Mouse (Mus musculus): ENCODE measurements around the gene Zc3h15. TPM values are rescaled to one million over a fixed set of nuclear protein-coding genes. Genes with fewer than 3 reads are reported as not detected.
A peak's percentile ranks its signal among the peaks of the same experiment; 100 is the strongest.

Gene Zc3h15
- polyA plus RNA-seq (2015; fragmentation: Nextera tagmentation; extraction: Ambion mirVana), result 153 and 175 TPM in 2 replicates

- peak within 1 kb of the TSS; percentile 84 for H3K4me3 ChIP-seq
- no peaks in the 10 kb centered on the region for H3K27me3 ChIP-seq (replicated peaks)
- peak; percentile 100 for ATAC-seq (replicated peaks)
- peak within 1 kb of the TSS; percentile 88 for H3K27ac ChIP-seq
- H3K36me3 ChIP-seq (replicated peaks), result no peaks in the 10 kb centered on the region
- peaks cover 34% of the 10 kb centered on the region for H3K4me1 ChIP-seq
- peak within 1 kb of the TSS; percentile 93 for H3K9ac ChIP-seq
- H3K9me3 ChIP-seq, result no peaks in the 10 kb centered on the region
- H3K4me2 ChIP-seq, result peak within 1 kb of the TSS; percentile 68
- under 1% methylated on average over 87 of the region's 100 CpGs for WGBS
Observed at GRCm38 (mm10) chr2:83644276-83645252, at the start of gene Zc3h15. Gene Zc3h15, plus strand, starts transcription at chr2:83644435.

DNA sequence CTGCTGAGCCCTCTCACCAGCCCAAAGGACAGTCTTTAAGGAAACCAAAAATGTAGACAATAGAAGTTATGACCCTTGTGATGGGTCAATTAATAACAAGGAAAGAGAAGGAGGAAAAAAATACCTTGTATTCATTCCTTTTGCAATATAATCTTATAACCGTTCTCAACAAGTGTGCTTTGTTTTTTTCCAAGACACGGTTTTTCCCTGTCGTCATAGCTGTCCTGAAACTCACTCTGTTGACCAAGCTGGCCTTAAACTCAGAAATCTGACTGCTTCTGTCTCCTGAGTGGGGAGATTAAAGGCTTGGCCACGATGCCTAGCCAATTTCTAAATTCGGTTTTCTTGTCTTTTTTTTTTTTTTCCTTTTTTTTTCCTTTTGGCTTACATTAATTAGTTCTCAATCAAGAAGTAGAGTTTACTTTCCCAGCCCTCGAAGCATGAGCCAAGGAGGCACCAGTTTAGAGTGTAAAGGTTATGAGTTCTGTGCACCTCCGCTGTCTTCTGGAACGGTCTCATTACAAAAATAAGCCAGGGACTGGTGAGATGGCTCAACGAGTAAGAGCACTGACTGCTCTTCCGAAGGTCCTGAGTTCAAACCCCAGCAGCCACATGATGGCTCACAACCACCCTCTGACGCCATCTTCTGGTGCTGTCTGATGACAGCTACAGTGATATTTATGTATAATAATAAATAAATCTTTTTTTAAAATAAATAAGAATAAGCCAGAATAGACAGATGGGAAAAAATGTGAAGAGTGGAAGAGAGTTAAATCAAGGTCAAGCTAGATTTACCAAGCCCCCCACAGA lies 23.5 kb upstream of the Zc3h15 start:
- Histone ChIP-seq H3K27ac (no peak overlapping the region), H3K4me2 (no peak overlapping the region), H3K4me3 (no peak overlapping the region), H3K9me3 (no peaks in the 10 kb centered on the region), H3K9ac (no peak overlapping the region), H3K4me1 (no peaks in the 10 kb centered on the region), H3K36me3 (replicated peaks) (no peaks in the 10 kb centered on the region), H3K27me3 (replicated peaks) (no peaks in the 10 kb centered on the region)
- 93% methylated on average over 11 of the region's 11 CpGs for WGBS
- ATAC-seq (replicated peaks), result no peak

DNA sequence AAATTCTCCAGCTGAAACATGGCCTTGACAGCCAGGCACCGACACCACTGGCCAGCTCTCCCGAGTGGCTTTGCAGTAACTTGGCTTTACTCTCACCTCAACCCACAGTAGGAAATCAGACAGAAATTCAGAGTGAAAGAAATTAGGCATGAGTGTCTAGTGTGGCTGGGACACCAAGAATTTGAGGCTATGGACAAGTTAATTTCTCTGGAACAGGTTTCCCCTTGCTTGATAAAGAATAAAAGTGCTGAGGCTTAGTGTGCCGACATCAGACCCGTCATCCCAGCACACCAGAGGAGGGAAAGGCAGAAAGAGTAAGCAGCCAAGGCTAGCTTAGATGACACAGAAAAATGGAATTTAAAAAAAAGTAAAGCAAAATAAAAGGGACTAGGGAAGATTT lies 22.7 kb upstream of the Zc3h15 start:
- Histone ChIP-seq H3K4me2 (no peak overlapping the region), H3K27me3 (replicated peaks) (no peaks in the 10 kb centered on the region), H3K9ac (no peak overlapping the region), H3K4me3 (no peak overlapping the region), H3K27ac (no peak overlapping the region), H3K36me3 (replicated peaks) (no peaks in the 10 kb centered on the region), H3K4me1 (no peaks in the 10 kb centered on the region), H3K9me3 (no peaks in the 10 kb centered on the region)
- WGBS, result 91% methylated on average over 4 of the region's 4 CpGs
- no peak for ATAC-seq (replicated peaks)

DNA sequence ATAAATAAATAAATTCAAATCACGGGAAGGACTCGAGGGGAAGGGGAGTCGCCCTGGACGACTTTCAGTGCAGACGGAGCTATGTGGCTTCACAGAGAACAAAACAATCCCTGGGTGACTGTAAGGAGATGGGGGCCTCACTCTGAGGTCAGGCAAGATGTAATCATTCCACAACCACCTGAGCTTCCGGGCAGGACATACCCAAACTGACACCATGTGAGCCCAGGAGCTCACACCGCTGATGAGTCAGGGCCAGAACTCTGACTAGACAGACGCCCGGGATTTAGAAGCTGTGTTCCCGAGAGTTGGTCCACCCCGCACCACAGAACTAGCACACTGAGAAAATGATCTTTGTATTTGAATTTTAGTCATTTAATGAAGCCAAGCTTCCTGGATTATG lies 21.4 kb upstream of the Zc3h15 start:
- no peak overlapping the region for H3K9ac ChIP-seq
- no peaks in the 10 kb centered on the region for H3K27me3 ChIP-seq (replicated peaks)
- H3K27ac ChIP-seq, result no peak overlapping the region
- H3K4me1 ChIP-seq, result no peaks in the 10 kb centered on the region
- no peaks in the 10 kb centered on the region for H3K36me3 ChIP-seq (replicated peaks)
- 45% methylated on average over 11 of the region's 11 CpGs for WGBS
- H3K4me3 ChIP-seq, result no peak overlapping the region
- no peaks in the 10 kb centered on the region for H3K9me3 ChIP-seq
- no peak overlapping the region for H3K4me2 ChIP-seq
- ATAC-seq (replicated peaks), result no peak

- H3K27ac ChIP-seq, result no peak overlapping the region
- no peak overlapping the region for H3K4me2 ChIP-seq
- WGBS, result 73% methylated on average over 4 of the region's 4 CpGs
- ATAC-seq (replicated peaks), result no peak
- H3K4me1 ChIP-seq, result 0 out of 2 replicates have a peak, but pooled peaks cover 2% of the 10 kb centered on the region
- no peaks in the 10 kb centered on the region for H3K9me3 ChIP-seq
- no peak overlapping the region for H3K9ac ChIP-seq
- H3K4me3 ChIP-seq, result no peak overlapping the region
- no peaks in the 10 kb centered on the region for H3K27me3 ChIP-seq (replicated peaks)
- H3K36me3 ChIP-seq (replicated peaks), result no peaks in the 10 kb centered on the region
Observed at GRCm38 (mm10) chr2:83624045-83624444, 20.2 kb upstream of the Zc3h15 start.

- Histone ChIP-seq H3K4me3 (no peak overlapping the region), H3K27me3 (replicated peaks) (no peaks in the 10 kb centered on the region), H3K27ac (no peak overlapping the region), H3K9me3 (no peaks in the 10 kb centered on the region), H3K4me2 (peak overlapping the region; percentile 25; the same call in 1 of the 2 replicates), H3K36me3 (replicated peaks) (no peaks in the 10 kb centered on the region), H3K9ac (no peak overlapping the region), H3K4me1 (0 out of 2 replicates have a peak, but pooled peaks cover 2% of the 10 kb centered on the region)
- WGBS, result 33% methylated on average over 10 of the region's 10 CpGs
- peak; percentile 71; the same call in 1 of the 2 replicates for ATAC-seq (replicated peaks)
Observed at GRCm38 (mm10) chr2:83625226-83626108, 18.8 kb upstream of the Zc3h15 start.

DNA sequence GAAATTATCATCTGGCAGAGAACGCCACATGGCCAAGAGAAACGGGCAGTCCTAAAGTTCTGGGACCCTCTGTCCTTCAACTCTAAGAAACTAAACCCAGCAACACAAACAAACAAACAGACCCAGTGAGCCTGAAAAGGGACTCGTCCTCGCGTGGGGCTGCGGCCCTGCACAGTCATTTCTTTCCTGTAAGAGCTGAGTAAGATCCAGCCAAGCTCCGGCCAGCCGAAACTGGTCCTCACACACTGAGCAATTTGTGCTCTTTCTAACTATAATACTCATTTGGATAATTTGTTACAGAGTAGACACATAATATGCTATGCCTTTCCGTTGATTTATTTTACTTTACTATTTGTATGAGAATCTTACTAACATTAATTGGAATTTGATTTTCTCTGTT lies 17.4 kb upstream of the Zc3h15 start:
- no peak for ATAC-seq (replicated peaks)
- Histone ChIP-seq H3K36me3 (replicated peaks) (no peaks in the 10 kb centered on the region), H3K4me1 (0 out of 2 replicates have a peak, but pooled peaks cover 2% of the 10 kb centered on the region), H3K4me3 (no peak overlapping the region), H3K4me2 (no peak overlapping the region), H3K9ac (no peak overlapping the region), H3K27ac (no peak overlapping the region), H3K27me3 (replicated peaks) (no peaks in the 10 kb centered on the region), H3K9me3 (no peaks in the 10 kb centered on the region)
- WGBS, result 85% methylated on average over 9 of the region's 9 CpGs

DNA sequence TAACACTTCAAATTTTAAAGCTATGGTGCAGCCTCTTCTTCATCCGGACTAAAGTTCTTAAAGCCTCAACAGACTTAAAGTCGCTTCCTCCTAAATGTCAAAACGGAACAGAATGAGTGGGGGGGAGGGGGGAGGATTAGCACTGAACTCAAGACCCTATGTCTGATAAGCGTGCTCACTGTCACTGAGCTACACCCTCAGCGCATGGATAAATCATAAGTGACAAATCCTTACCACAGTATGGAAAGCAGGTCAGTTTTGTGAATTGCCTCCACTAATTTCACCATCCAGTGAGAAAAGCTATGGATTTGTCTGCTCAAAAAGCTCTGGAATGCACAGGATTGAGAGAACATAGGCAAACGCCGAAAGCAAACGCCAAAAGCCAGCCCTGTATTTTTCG lies 16.7 kb upstream of the Zc3h15 start:
- Histone ChIP-seq H3K4me1 (0 out of 2 replicates have a peak, but pooled peaks cover 2% of the 10 kb centered on the region), H3K9ac (no peak overlapping the region), H3K27me3 (replicated peaks) (no peaks in the 10 kb centered on the region), H3K4me2 (0 out of 2 replicates have a peak overlapping the region, but pooled peaks have one; percentile 6), H3K27ac (no peak overlapping the region), H3K36me3 (replicated peaks) (no peaks in the 10 kb centered on the region), H3K9me3 (no peaks in the 10 kb centered on the region), H3K4me3 (no peak overlapping the region)
- WGBS, result 34% methylated on average over 9 of the region's 9 CpGs
- 0 out of 2 replicates have a peak, but pooled peaks have one; percentile 46 for ATAC-seq (replicated peaks)

DNA sequence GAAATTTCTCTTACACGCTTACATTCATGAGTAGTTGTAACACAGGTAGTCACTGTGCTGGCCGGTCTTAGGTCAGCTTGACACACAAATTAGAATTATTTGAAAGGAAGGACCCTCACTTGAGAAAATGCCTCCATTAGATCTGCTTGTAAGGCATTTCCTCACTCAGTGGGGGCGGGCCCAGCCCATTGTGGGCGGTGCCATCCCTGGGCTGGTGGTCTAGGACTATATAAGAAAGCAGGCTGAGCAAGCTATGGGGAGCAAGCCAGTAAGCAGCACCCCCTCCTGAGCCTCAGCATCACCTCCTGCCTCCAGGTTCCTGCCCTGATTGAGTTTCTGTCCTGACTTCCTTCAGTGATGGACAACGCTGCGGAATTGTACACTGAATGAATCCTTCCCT lies 16.3 kb upstream of the Zc3h15 start:
- H3K27me3 ChIP-seq (replicated peaks), result no peaks in the 10 kb centered on the region
- no peak overlapping the region for H3K4me3 ChIP-seq
- no peak overlapping the region for H3K4me2 ChIP-seq
- no peak overlapping the region for H3K9ac ChIP-seq
- H3K36me3 ChIP-seq (replicated peaks), result no peaks in the 10 kb centered on the region
- H3K27ac ChIP-seq, result no peak overlapping the region
- WGBS, result 78% methylated on average over 6 of the region's 6 CpGs
- 0 out of 2 replicates have a peak, but pooled peaks cover 2% of the 10 kb centered on the region for H3K4me1 ChIP-seq
- ATAC-seq (replicated peaks), result 0 out of 2 replicates have a peak, but pooled peaks have one; percentile 55
- H3K9me3 ChIP-seq, result no peaks in the 10 kb centered on the region

DNA sequence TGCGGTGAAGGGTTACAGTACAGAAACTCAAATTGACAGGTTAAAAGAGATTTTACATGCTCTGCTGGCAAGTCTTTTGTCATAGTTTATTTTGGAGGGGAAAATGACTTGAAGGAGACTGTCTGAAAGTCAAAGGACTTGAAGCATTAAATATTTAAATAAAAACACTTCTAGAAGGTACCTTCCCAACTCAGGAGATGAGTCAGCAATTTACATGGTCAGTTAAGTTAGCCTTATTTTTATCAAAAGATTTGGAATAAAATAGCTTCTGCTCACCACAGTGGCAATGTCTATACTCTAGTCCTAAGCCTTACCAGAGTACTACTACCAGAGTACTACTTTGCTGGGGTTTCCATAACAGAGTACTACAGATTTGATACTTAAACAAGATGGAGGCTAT lies 2.2 kb upstream of the Zc3h15 start:
- no peak overlapping the region for H3K9ac ChIP-seq
- H3K27me3 ChIP-seq (replicated peaks), result no peaks in the 10 kb centered on the region
- H3K36me3 ChIP-seq (replicated peaks), result no peaks in the 10 kb centered on the region
- ATAC-seq (replicated peaks), result no peak
- H3K27ac ChIP-seq, result no peak overlapping the region
- H3K4me2 ChIP-seq, result no peak overlapping the region
- 90% methylated on average over 1 of the region's 1 CpGs for WGBS
- peaks cover 18% of the 10 kb centered on the region for H3K4me1 ChIP-seq
- no peaks in the 10 kb centered on the region for H3K9me3 ChIP-seq
- H3K4me3 ChIP-seq, result no peak overlapping the region

DNA sequence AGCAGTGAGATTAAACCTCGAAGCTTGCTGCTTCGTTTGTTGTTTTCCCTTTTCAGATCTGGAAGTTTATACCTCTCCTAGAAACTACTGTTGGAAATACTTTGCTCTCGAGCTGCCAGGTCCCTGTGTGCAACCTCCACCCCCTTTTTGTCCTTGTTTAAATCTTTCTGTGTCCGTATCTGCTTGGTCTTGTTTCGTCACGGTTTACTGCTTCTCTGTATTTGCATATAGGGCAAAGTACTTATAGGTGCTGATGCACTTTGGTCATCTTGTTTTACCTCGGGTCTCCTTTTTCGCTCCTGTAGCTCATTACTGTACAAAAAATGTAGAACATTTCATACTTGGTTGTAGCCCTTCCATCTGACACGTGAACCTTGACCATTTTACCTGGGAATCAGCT lies 4.7 kb downstream of the Zc3h15 start:
- Histone ChIP-seq H3K36me3 (replicated peaks) (no peaks in the 10 kb centered on the region), H3K27ac (no peak overlapping the region), H3K9ac (no peak overlapping the region), H3K9me3 (no peaks in the 10 kb centered on the region), H3K4me3 (no peak overlapping the region), H3K4me1 (peaks cover 28% of the 10 kb centered on the region), H3K4me2 (no peak overlapping the region), H3K27me3 (replicated peaks) (no peaks in the 10 kb centered on the region)
- 79% methylated on average over 9 of the region's 9 CpGs for WGBS
- ATAC-seq (replicated peaks), result no peak
